12 mouse cellular contexts compared by ENCODE assay signal in genomic region chr7:139063406-139063805, GRCm38 (mm10). TPM values are rescaled to one million over a fixed set of nuclear protein-coding genes. Genes with fewer than 3 reads are reported as not detected.
DNase-seq lines count a peak whose midpoint lies in the region; TF ChIP-seq lines count a peak whose summit lies in the region.
"Had no signal": no experiment of that assay in that cellular context is flagged by ENCODE, and none has a peak within 500 bp of the region (broad histone marks: within the 10 kb centered on the region; RNA-seq: fewer than 3 reads in every experiment).

No protein-coding gene starts in this region.

- no peaks in the 10 kb centered on the region for H3K4me1 ChIP-seq in E14TG2a.4 (replicated peaks; ENCODE audit: low read depth, low read length)
- H3K4me1 ChIP-seq: embryonic facial prominence, embryonic 15.5 days had no signal

- H3K36me3 ChIP-seq in E14TG2a.4 (ENCODE audit: insufficient read depth, low read length), result no peaks in the 10 kb centered on the region
- H3K36me3 ChIP-seq: embryonic facial prominence, embryonic 15.5 days had no signal

- no peak overlapping the region for H3K4me3 ChIP-seq in left cerebral cortex, adult 2 months
- H3K4me3 ChIP-seq in E14TG2a.4 (replicated peaks; ENCODE audit: low read length), result no peak overlapping the region
- H3K4me3 ChIP-seq: embryonic facial prominence, embryonic 15.5 days had no signal

- no peaks in the 10 kb centered on the region for H3K9me3 ChIP-seq in E14TG2a.4 (ENCODE audit: low read length)
- H3K9me3 ChIP-seq: embryonic facial prominence, embryonic 15.5 days had no signal

- TF ChIP-seq CTCF in left cerebral cortex, adult 2 months (IDR thresholded peaks at IDR 0.05), result peak; percentile 52
- peak; percentile 90 for TF ChIP-seq CTCF in E14TG2a.4 (conservative IDR thresholded peaks at IDR 0.05; ENCODE audit: low read length)

- no peak overlapping the region for H3K27ac ChIP-seq in left cerebral cortex, adult 2 months
- H3K27ac ChIP-seq: embryonic facial prominence, embryonic 15.5 days had no signal

- DNase-seq in cerebellum, postnatal 14 days, result peak; percentile 32 to 63
- no peak for DNase-seq in cerebellum, adult 9-11 months
- no peak for DNase-seq in left cerebral cortex, adult 2 months (ENCODE audit: extremely low spot score in 1 of 2, low spot score in 2 of 2)
- DNase-seq in left cerebral cortex, postnatal 14 days (ENCODE audit: low spot score in 2 of 2), result no peak
- DNase-seq in embryo, embryonic 10.5 days (ENCODE audit: low spot score), result peak; percentile 53
- DNase-seq in right cerebral cortex, adult 2 months (ENCODE audit: low spot score in 2 of 2), result no peak
- DNase-seq in adrenal gland, adult 18-20 months (ENCODE audit: low spot score in 2 of 2), result no peak
- DNase-seq: adrenal gland, postnatal 25 days; heart, adult 11 months; midbrain, embryonic 14.5 days had no signal

- peaks cover 7% of the 10 kb centered on the region for H3K27me3 ChIP-seq in E14TG2a.4 (ENCODE audit: insufficient read depth, low read length)
- H3K27me3 ChIP-seq: embryonic facial prominence, embryonic 15.5 days had no signal

- intact Hi-C loops in left cerebral cortex, adult 2 months (cut with DNase I), result no loop called here
- intact Hi-C loops in left cerebral cortex, postnatal 14 days (cut with DNase I), result no loop called here

RNA-seq across cellular contexts. Expression of gene Dpysl4, which starts 22.4 kb away (rescaled TPM):
- total RNA-seq in left cerebral cortex, adult 2 months (2021), result 10 to 100 TPM; 48.2 to 56.9 TPM
- total RNA-seq in left cerebral cortex, postnatal 14 days (2021), result 100 to 1,000 TPM; 103 to 107 TPM
- under 1 TPM; 0.22 to 0.70 TPM for total RNA-seq in adrenal gland, adult 18-20 months (2021)

Comparison
In these comparisons a context has a peak if more than half of its experiments do, and no peak if none do; other contexts are left out.
1. DNase-seq: peak in cerebellum, postnatal 14 days (2 of 2) and embryo, embryonic 10.5 days (single experiment); none in cerebellum, adult 9-11 months (single experiment), left cerebral cortex, adult 2 months (0 of 2), left cerebral cortex, postnatal 14 days (0 of 2), right cerebral cortex, adult 2 months (0 of 2) and adrenal gland, adult 18-20 months (0 of 2).
2. RNA of gene Dpysl4, which starts 22.4 kb away (total RNA-seq): 103 to 107 TPM in left cerebral cortex, postnatal 14 days and 48.2 to 56.9 TPM in left cerebral cortex, adult 2 months; 0.22 to 0.70 TPM in adrenal gland, adult 18-20 months; every median in the first group is over 10 times any median in the second.